Mouse (Mus musculus): ENCODE measurements around the gene Sik3.
"Not testable (repeated sequence)": the region's sequence is repeated elsewhere in the genome, so short reads cannot be mapped to it uniquely, and the experiment has no call there.

Gene Sik3

DNA sequence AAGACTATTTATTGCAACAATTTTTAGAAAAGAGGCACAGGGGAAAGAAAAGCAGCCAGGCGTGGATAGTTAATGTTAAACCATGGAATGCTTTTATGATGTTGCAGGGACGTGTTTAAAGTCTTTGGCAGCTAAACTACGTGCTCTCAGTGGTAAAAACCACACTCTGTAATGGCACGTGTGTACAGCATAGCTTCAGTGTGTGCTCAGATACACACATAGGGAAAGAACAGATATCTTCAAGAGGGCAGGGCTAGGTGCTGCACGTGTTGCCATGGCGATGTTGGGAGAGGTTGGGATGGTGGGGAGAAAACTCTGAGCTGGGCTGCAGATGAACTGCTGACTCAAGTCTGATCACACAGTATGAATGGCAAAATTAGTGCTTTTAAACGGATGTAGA is 90.5 kb downstream of the Sik3 start:
- DNase-seq (ENCODE audit: low read depth, low spot score), result no peak

DNA sequence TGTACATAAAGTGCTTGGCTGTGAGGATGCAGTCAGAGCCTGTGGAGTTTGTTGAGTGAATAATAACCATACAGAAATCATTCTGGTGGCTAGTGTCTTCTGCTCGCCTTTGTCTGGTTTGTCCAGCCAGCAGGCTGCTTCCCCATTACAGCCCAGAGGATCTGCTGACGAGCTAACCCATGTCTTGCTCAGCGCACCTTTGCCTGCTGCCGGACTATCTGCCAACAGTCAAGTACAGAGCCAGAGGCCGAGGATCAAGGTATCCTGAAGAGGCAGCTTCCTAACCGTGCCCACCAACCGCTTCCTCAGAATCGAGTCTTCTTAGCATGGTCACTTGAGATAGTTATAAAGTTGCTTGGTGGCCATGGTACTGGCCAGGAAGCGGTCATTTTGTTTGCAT is 93.5 kb downstream of the Sik3 start:
- no peak for DNase-seq (ENCODE audit: low read depth, low spot score)

DNA sequence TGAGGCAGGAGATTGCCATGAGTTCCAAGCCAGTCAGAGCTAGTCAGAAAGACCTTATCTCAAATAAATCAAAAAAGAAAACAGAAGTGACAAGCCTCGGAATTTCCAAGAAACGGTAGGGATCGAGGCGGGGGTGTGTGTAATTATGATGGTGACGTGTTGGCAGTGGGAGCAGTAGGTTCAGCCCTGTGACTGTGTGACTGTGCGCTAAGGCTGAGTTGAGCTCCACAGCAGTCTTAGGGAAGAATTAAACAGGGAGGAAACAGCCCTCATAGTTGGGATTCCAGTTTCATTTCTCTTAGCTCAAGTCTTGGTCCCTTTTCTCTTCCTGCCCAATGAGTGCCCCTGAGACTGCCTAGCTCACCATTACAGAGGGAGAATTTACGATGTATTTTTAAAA is 98.0 kb downstream of the Sik3 start:
- no peak for DNase-seq (ENCODE audit: low read depth, low spot score)

DNA sequence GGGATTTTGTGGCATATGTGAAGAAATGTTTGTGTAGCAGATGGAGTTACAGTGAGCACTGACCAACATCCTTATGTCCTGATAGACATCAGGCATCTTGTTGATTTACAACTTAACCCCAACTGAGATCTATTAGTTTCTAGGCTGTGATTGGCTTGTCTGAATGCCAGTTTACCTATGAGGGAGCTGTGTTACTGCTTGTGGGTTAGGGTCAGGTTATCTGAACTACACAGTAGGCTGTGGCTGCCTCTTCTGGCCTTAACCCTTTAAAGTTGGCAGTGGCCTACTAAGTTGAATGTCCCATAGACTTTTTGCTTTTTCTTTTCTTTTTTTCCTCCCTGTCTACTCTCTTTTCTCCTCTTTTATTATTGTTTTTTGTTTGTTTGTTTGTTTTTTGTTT is 98.7 kb downstream of the Sik3 start:
- no peak for DNase-seq (ENCODE audit: low read depth, low spot score)

DNA sequence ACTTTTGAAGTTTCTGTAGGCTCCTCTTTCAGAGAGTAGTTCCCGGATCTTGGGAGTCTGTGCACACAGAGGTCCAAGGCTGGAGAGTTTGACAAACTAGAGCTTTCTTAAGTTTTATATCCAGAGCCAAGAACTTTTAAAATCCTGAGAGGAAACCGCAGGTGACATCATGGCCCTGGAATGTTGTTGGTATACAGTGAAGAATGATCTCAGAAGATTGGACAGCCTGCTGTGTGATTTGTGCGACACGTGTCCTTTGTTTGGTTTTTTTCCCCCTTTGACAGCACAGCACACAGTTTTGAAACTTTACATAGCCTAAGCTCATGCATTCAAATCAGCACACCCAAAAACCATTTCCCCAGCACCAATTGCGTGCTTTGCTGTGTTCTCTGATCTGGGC is 99.6 kb downstream of the Sik3 start:
- no peak for DNase-seq (ENCODE audit: low read depth, low spot score)

DNA sequence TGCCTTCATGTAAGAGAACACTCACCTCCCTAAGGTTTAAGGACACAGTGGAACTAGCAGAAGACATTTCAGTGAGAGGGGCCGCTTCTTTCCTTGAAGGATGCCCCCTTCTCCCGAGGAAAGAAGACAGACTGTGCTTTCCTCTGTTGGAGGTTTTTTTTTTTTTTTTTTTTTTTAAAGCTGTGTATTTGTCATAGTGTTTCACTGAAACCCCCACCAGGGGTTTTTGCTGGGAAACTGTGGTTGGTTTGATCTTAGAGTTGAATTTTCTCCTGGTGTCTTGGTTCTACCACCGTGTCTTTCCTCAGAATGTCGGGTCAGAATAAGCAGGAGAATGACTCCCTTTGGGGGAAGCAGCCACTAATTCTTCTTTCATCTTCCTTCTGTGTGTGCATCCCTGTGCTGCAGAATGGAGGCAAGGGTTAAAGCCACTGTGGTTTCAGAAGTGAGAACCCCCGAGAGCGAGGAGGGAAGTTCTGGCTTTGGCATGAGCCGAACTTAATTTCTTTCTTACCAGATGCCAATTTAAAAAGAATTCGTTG is 106.3 kb downstream of the Sik3 start:
- DNase-seq (ENCODE audit: low read depth, low spot score), result no peak

DNA sequence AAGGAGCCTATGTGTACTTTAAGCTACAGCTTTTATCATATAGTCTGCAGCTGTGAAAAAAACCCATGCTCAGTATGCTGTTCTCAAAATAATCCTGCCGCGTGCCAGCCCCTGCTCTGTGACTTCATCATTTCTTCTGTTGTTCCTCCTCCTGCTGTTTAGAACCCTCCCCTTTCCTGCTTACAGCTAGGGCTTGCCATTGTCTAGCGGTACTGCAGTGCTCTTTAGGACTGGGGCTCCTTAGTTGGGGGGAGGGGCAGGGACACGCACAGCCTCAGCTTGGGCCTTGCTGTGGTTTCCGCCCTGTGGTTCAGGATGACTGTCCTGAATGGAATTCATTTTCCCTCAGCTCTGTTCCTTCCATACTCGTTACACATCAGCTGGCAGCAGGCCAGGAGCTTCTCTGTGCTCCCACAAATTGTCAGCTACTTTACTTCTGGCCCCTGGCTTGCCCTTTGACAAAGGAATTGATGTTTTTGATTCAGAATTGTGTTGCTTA is 107.4 kb downstream of the Sik3 start:
- no peak for DNase-seq (ENCODE audit: low read depth, low spot score)

DNA sequence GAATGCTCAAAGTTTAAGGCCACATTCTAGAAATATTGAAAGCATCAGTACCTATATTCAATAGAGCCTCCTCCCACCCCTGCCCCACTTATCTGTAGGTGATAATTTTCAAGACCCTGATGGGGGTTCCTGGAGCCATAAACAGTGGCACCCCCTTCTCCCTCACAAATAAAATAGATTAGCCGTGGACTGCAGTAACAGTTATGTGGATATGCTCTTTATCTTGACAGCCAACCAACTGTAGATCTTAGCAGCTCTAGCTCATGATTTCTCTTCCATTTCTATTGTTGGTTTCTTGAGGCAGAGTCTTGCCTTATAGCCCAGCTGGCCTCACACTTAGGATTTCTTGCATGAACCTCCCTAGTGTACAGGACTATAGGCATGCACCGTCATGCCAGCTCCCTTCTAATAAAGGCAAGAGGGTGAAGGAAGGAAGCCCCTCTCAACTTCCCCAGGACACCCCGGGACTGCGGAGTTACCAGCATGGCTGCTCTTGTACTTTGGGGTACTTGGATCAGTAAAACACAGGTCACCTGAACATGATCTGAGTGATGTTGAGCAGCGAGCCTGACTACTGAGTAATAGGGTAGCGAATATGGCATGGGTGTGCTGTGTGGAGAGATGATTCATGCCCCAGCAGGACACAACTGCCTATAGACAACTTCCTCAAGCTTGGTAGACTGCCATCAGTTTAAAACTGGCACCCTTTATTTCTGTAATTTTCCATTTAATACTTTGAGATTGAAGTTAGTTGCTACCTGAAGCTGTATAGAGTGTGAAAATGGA is 108.0 kb downstream of the Sik3 start:
- no peak for DNase-seq (ENCODE audit: low read depth, low spot score)

DNA sequence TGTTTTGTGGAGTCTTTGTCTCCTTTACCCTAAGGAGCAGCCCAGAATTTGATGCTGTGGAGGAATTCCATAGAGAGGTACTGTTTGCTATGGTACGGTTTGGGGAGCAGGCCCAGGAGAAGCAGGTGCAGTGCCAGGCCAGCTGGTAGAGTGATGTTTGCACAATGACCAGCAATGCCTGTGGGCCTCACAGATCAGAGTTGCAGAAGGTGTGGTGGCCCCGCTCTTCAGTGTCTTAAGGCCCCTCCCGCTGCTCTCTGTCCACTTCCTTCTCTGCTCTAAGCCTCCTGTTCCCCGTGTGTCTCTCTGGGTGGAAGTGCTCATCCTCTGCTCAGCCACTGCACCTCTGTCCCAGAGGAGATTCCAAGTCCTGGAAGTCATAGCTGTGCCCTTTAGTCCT is 108.9 kb downstream of the Sik3 start:
- no peak for DNase-seq (ENCODE audit: low read depth, low spot score)

DNA sequence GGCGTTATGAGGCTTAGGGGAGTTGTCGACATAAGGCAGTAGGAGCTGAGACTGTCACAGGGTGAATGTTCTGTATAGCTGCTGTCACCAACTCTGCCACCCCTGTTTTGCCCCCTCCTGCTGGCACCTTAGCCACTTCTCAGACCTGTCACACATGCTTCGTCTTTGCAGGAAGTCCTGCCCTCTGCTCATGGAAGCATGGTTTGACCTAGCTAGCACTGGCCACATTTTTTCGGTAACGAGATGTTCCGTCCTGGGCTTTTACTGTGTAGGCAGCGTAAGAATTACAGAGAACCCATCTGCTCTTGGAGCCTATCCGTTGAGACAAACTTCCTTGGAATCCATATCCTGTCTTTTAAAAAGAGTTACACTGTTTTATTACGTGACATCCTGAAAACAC is 110.1 kb downstream of the Sik3 start:
- no peak for DNase-seq (ENCODE audit: low read depth, low spot score)

DNA sequence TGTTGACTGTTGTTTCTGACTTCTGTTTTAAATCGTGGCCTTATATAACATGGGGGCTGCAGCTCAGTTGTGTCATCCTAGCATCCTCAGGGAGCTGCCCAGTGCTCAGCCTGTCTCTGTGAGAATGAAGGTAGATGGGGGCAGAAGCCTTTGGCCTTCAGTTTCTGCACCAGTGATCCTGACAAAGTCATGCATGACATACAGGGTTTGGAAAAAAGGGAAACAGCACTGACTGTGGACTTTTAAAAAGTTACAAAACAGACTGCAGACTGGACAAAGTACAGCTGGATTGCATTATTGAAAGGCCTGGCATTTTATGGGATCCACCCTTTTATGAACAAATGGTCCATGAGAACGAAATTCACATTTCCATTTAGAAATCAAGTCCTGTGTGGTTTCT is 113.7 kb downstream of the Sik3 start:
- DNase-seq (ENCODE audit: low read depth, low spot score), result no peak

DNA sequence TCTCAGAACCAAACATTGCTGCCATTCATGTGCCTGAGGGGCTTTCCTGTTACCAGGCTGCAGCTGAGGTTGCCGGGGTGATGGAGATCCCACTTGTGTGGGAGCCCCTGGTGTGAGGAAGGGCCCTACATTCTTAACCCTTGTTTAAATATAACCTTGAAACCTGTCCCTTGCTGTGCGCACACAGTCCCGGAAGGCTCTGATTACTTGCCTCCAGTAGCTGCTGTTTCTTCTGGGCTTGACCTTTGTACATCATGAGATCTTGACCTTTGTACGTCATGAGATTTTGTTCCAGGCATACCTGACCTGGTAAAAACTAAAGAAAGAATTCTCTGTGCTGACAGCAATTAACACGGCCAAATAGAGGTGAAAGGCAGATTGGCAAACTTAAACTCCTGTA is 114.7 kb downstream of the Sik3 start:
- DNase-seq (ENCODE audit: low read depth, low spot score), result no peak

DNA sequence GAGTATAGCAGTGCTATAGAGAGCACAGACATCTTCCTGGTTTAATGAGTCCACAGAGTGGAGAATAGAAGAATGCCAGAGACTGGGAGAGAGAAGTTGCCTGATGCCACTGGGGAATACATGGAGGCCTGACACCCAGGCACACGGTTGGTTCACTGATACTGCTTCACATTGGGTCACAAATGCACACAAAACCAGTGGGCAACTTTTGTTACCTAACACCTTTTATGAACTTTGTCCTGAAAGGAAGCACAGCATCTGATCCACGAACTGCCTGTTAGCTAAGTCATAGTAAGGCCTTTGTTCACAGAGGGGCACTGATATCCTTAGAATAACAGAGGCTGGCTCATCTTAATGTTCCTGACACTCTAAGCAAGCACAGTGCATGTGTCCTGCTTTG is 116.6 kb downstream of the Sik3 start:
- DNase-seq (ENCODE audit: low read depth, low spot score), result no peak

DNA sequence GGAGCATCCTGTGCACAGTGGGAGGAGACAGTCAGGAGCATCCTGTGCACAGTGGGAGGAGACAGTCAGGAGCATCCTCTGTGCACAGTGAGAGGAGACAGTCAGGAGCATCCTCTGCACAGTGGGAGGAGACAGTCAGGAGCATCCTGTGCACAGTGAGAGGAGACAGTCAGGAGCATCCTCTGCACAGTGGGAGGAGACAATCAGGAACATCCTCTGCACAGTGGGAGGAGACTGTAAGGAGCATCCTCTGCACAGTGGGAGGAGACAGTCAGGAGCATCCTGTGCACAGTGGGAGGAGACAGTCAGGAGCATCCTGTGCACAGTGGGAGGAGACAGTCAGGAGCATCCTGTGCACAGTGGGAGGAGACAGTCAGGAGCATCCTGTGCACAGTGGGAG is 120.2 kb downstream of the Sik3 start:
- not testable (repeated sequence) for DNase-seq (ENCODE audit: low read depth, low spot score)

DNA sequence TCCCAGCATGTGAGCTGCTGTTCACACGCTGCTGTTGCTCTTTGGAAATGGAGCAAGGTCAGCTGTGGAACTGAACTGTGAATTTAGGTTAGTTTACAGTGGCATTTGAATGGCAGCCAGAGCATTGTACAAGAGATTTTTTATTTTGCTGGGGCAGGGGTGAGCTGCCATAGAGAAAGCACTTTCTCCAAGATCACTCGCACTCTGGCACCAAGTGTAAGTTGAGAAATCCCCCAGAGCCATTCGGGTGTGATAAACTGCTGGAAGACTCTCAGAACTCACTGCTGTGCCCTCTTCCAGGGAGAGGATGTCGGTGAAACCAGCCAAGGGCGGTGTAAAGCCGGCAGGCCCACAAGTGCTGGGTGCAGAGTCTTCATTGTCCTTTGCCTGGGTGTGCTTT is 126.2 kb downstream of the Sik3 start:
- no peak for DNase-seq (ENCODE audit: low read depth, low spot score)

DNA sequence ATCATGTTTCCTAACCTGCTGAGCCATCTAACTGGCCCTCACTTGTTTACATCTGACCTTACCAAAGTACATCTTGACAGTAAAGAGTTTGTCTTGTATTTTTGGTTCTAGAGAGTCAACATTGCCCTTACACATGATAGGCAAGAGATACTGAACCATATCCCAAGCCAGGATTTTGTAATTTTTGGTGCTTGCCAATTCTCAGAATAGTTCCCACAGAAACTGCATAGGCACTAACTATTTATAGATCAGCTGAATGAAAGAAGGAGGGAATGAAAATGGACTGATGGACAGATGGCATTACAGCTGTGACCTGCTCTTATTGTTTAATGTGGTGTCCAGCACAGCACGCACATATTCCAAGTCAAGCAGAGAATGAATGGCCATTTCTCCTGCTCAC is 128.2 kb downstream of the Sik3 start:
- no peak for DNase-seq (ENCODE audit: low read depth, low spot score)

DNA sequence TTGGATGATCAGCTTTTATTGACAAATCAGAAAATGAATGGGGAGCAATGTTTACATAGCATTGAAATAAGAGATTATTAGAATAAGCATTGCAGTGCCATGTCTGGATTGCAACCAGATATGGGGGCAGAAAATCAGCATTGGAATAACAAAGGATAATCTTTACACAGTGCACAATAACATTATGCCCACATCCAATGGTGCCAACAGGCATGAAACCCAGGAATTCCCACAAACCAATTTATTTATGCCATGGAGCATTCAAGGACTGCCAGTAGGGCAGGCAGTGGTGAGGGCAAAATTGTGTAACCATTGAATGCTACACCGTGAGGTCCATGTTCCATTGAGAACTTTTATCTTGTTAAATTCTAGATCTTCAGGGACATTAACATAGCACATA is 129.4 kb downstream of the Sik3 start:
- no peak for DNase-seq (ENCODE audit: low read depth, low spot score)

DNA sequence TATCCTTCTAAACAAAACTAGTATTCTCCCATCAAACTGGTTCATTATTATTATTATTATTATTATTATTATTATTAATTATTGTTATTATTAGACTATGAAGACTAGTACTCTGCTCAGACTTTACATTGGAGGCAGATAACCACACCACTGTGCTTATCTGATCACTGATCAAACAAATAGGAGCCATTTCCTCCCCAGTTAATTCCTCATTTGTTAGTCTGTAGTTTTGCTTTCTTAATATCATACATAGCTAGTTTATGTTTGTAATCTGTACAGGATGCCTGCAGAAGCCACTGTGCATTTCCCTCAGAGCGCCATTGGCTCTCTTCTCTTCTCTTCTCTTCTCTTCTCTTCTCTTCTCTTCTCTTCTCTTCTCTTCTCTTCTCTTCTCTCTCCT is 129.9 kb downstream of the Sik3 start:
- no peak for DNase-seq (ENCODE audit: low read depth, low spot score)

DNA sequence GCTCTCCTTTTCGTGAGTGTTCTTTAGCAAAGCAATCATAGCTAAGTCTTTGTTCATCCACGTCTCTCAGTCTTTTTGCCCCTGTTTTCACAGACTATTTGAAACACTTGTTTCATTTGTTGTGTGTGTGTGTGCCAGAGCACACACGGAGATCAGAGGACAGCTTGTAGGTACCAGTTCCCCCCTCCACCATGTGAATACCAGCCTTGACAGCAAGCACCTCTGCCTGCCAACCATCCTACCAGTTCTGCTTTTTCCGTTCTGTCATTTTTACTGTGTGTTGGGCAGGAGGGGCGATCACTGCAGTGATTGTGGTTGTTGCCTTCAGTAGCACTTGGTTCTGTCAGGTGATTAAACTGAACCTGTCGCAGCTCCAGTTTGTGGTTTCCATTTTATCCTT is 132.4 kb downstream of the Sik3 start:
- no peak for DNase-seq (ENCODE audit: low read depth, low spot score)

DNA sequence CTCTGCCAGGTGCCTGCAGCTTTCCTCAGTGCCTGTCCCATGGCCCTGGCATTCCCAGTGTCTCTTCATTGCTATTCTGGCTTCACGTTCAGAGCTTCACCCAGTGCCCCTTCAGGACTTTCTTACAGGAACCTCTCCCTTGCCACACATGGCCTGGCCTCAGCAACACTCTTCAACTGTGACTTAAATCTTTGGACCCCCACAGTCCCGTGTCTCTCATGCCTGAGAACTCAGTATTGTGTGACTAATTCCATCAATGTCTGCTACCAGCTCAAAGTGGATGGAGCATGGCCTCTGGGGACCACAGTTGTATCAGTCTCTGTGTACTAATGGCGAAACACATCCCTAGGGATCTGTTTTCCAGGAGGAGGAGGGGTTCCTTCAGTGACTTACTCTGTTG is 133.8 kb downstream of the Sik3 start:
- DNase-seq (ENCODE audit: low read depth, low spot score), result no peak

DNA sequence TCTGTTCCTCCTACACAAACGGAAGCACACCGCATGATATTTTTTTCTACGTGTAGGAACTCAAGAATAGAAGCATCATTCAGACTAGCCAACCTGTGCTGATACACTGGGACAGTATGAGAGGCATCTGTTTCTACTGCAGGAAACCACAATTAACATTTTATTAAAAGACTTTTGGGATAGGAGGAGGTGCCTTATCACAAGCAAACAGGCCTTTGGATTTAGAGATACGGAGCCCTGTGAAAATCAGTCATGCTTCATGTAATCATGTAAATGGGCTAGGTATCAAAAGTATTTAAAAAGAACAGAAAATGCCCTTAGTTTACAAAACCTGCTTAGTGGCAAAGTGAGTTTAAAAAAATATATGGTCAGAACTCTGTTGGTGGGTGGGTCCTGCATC is 136.1 kb downstream of the Sik3 start:
- DNase-seq (ENCODE audit: low read depth, low spot score), result no peak

DNA sequence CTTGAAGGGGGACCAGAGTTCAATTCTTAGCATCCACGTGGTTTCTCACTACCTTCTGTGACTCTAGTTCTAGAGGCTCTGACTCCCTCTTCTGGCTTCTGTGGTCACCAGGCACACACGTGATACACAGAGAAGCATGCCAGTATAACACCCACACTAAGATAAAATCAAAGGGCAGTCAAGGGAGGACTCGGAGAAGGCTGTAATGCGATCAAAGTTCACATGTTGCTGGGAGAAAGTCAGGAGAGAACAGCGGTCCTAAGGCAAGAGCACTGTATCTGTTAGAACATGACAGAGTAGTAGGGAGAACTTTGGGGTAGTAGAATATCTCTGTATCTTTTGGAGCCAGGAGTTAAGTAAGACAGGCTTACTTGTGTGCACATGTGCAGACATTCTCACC is 136.8 kb downstream of the Sik3 start:
- no peak for DNase-seq (ENCODE audit: low read depth, low spot score)

DNA sequence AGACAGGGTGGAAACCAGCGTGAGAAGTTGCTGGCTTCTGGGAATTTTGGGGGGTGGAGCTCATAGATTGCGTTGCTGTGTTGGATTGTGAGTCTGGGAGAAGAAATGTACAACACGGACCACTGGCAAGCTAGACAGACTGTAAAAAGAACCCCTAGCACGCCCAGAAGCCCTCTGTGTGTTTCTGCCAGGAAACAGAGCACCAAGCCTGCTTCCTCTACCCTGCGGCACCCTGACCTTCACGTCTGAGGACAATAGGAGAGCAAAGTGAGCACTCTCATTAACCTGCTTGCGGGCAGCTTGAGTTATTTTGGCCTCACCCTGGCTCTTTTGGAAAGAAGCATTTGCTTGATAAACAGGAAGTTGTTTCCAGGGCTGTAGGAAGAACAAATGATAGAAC is 137.5 kb downstream of the Sik3 start:
- DNase-seq (ENCODE audit: low read depth, low spot score), result no peak
